Mouse (Mus musculus) embryo, embryonic 10 days (tissue): ENCODE data around the gene Cutal.

ENCODE experiments used
- DNase-seq: peaks from one replicate; pipeline ENCODE4 v3.0.0-alpha.2; 2015; ENCODE audit warnings: low spot score

Cutal gene

GRCm38 (mm10) chr2:34914823-34915082 is 40.6 kb downstream of the Cutal start:
- no peak for DNase-seq

GRCm38 (mm10) chr2:34915103-34915502 is 40.9 kb downstream of the Cutal start:
- peak; percentile 5 for DNase-seq

- DNase-seq: no peak
Measured at GRCm38 (mm10) chr2:34920144-34920543, 45.9 kb downstream of the Cutal start.

- no peak for DNase-seq
Measured at GRCm38 (mm10) chr2:34922729-34923128, 48.5 kb downstream of the Cutal start.

- DNase-seq: no peak
Measured at GRCm38 (mm10) chr2:34927320-34927719, 53.1 kb downstream of the Cutal start.

- no peak for DNase-seq
Measured at GRCm38 (mm10) chr2:34937460-34937859, 63.3 kb downstream of the Cutal start.

GRCm38 (mm10) chr2:34938269-34939208 is 64.3 kb downstream of the Cutal start:
- DNase-seq: no peak

GRCm38 (mm10) chr2:34940246-34940645 is 66.0 kb downstream of the Cutal start:
- DNase-seq: no peak

- DNase-seq: no peak
Measured at GRCm38 (mm10) chr2:34941061-34941675, 67.0 kb downstream of the Cutal start.
